Mouse (Mus musculus): Measurements from ENCODE around the gene Myef2.

Myef2 gene

GRCm38 (mm10) chr2:125067373-125067772, 56.1 kb downstream of the Myef2 start:
- DNase-seq = no peak

DNA sequence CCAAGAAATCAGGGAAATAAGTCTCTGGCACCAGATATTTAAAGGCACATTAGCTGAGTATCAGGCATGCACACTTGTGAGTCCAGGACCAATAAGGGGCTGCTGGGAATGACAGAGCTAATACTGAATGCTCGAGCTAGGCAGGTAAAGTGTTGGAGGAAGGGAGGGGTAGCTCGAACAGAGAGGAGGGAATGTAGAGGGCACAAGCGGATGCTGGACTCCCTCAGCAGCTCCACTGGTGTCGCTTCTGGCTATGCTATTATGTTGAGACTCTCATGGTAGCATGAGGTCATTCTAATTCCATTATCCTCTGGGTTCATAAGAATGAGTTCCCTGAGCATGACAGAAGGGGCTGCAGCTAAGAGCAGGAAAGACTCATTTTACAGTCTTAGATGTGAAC, 60.5 kb downstream of the Myef2 start:
- DNase-seq = no peak

DNA sequence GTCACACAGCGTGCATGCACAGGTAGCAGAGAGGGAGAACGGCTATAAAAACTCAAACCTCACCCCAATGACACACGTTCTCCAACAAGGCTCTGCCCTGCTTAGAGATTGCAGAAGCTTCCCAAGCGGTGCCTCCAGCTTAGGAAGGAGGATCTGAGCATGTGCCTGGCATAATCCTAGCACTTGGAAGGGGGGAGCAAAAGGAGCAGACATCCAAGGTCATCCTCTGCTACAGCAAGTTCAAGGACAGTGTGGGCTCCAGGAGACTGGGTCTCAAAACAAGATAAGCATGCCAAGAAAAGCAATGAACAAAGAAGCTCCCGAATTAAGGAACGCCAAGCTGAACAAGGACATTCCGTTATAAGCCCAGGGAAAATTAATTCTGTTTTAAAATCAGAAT, 62.0 kb downstream of the Myef2 start:
- DNase-seq = no peak

DNA sequence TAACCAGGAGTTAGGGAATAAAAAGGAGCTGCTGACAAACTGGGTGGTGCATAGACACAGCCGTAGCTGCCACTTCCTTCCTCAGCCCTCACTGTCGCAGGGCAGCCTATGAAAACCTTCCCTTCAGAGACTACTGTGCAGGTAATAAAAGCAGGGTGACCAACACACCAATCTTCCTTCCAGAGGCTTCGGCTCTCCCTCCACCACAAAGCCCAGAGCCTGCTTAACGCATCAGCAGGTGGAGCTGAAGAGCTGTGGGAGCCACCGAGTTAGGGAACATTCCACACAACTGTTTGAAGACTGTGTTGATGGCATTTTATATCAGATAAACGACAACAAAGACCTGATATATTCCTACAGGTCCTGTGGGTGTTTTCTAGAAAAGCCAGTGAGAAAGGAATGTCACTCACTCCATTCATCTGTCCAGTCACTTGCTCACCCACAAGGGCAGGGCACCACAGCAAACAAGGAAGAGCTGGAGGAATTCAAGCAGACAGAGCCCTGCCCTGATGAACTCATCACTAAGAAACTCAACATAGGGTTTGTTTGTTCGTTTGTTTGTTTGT, 66.1 kb downstream of the Myef2 start:
- DNase-seq = no peak

GRCm38 (mm10) chr2:125055316-125055903, 68.1 kb downstream of the Myef2 start:
- no peak for DNase-seq

All from lung, postnatal 36 days (tissue).